Mouse (Mus musculus) neural tube, embryonic 14.5 days (tissue): ENCODE results near the gene Zfand5. TPM values are rescaled to one million over a fixed set of nuclear protein-coding genes. Genes with fewer than 3 reads are reported as not detected.

ENCODE experiments used
- polyA plus RNA-seq: library from polyadenylated mRNA; unstranded; fragments of >200 nt; fragmentation: Nextera tagmentation; extraction: Ambion mirVana; gene quantifications from 2 replicates; pipeline ENCODE4 v1.2.1, GENCODE M21; 2014

Gene Zfand5
- polyA plus RNA-seq, 1 experiment from 2014 or later, result 202 TPM

Other genes starting within 250 kb of the Zfand5 start
- gene Gda, start 201.2 kb downstream of the Zfand5 start, polyA plus RNA-seq, result 0.60 and 0.91 TPM in 2 replicates